Mouse (Mus musculus): ENCODE data around the gene Ercc6l2. TPM values are rescaled to one million over a fixed set of nuclear protein-coding genes. Genes with fewer than 3 reads are reported as not detected.

The Ercc6l2 gene
- polyA plus RNA-seq, 1 experiment, result 7.3 TPM

DNA sequence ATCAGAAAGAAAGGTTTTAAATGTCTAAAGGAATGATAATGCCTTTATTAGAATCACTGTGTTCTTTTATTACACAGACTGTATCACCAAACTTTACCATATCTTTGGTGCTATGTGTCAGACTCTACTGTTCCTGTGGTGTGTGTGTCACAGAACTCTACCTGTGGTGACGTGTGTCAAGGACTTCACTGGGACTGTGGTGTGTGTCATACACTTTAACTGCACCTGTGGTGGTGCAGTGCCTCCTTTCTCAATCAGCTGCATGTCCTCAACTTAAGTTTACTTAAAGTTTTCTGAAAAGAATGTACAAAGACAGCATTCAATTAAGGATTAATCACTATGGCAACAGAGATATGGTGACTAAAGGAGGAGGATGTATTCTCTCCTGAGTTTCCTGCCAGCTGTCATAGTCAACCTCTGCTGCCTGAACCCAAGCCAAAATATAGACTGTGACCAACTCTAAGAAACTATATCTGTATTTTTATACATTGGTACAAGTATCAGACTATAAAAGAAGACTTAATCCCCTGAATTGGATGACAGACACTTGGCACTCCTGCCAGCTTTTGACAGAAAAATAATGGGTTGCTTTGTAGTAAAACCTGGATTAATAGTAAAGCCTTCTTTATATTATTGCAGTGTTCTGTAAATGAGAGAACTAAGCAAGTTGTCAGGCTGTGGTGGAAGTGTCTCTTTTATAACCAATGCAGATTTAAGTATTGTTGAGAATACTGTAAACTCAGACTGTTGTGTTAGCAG is 64.2 kb downstream of the Ercc6l2 start:
- TF ChIP-seq CTCF (IDR thresholded peaks at IDR 0.05; ENCODE audit: low read depth, low read length) (no peak), POLR2A (IDR thresholded peaks at IDR 0.05; ENCODE audit: borderline replicate concordance, low read depth, low read length) (no peak)
- Histone ChIP-seq H3K27ac (ENCODE audit: insufficient read depth, low read depth, low read length) (no peak overlapping the region), H3K4me3 (ENCODE audit: insufficient read depth, low read length) (no peak overlapping the region), H3K4me1 (ENCODE audit: control insufficient read depth, insufficient read depth, low read length) (peaks cover 9% of the 10 kb centered on the region)

DNA sequence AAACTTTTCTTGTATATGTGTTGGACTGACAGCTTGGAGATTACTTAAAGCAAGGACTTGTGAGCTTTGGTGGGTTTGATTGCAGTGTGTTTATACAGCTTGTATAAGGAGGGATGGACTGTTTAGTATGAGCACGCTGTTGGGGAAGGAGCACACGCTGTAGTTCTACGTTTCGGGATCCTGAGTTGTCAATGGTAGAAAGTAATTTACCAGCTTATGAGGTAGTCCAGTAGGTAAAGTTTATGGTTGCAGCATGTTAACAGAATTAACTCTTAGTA is 64.8 kb downstream of the Ercc6l2 start:
- TF ChIP-seq CTCF (IDR thresholded peaks at IDR 0.05; ENCODE audit: low read depth, low read length), result no peak
- H3K4me3 ChIP-seq (ENCODE audit: insufficient read depth, low read length), result no peak overlapping the region
- H3K4me1 ChIP-seq (ENCODE audit: control insufficient read depth, insufficient read depth, low read length), result peaks cover 9% of the 10 kb centered on the region
- H3K27ac ChIP-seq (ENCODE audit: insufficient read depth, low read depth, low read length), result no peak overlapping the region

DNA sequence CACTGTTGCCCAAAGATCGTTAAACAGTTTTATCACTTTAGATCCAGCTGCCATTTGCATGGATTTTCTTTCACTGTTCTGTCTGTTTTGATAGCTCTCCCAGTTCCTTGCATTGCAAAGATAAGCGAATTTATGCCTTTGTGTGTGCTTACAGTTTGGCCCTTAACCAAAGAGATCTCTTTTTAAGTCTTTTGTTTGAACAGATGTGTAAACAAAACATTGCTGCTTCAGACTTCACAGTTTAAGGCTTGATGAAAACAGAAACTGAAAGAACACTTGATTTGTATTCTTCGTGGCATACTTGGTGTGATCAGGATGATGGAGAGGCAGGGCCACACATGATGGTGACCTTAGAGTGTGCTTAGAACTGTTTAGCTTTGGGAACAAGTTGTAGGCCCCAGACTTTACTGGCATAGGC is 70.5 kb downstream of the Ercc6l2 start:
- TF ChIP-seq POLR2A (IDR thresholded peaks at IDR 0.05; ENCODE audit: borderline replicate concordance, low read depth, low read length) (no peak), CTCF (IDR thresholded peaks at IDR 0.05; ENCODE audit: low read depth, low read length) (no peak)
- no peaks in the 10 kb centered on the region for H3K4me1 ChIP-seq (ENCODE audit: control insufficient read depth, insufficient read depth, low read length)
- H3K4me3 ChIP-seq (ENCODE audit: insufficient read depth, low read length), result no peak overlapping the region
- no peak overlapping the region for H3K27ac ChIP-seq (ENCODE audit: insufficient read depth, low read depth, low read length)

- no peaks in the 10 kb centered on the region for H3K4me1 ChIP-seq (ENCODE audit: control insufficient read depth, insufficient read depth, low read length)
- H3K4me3 ChIP-seq (ENCODE audit: insufficient read depth, low read length), result no peak overlapping the region
- H3K27ac ChIP-seq (ENCODE audit: insufficient read depth, low read depth, low read length), result no peak overlapping the region
- TF ChIP-seq CTCF (IDR thresholded peaks at IDR 0.05; ENCODE audit: low read depth, low read length) (no peak), POLR2A (IDR thresholded peaks at IDR 0.05; ENCODE audit: borderline replicate concordance, low read depth, low read length) (no peak)
These were observed 71.5 kb downstream of the Ercc6l2 start for GRCm38 (mm10) chr13:63886429-63887052.

GRCm38 (mm10) chr13:63900679-63901302 is 85.8 kb downstream of the Ercc6l2 start:
- Histone ChIP-seq H3K4me3 (ENCODE audit: insufficient read depth, low read length) (no peak overlapping the region), H3K4me1 (ENCODE audit: control insufficient read depth, insufficient read depth, low read length) (no peaks in the 10 kb centered on the region)

DNA sequence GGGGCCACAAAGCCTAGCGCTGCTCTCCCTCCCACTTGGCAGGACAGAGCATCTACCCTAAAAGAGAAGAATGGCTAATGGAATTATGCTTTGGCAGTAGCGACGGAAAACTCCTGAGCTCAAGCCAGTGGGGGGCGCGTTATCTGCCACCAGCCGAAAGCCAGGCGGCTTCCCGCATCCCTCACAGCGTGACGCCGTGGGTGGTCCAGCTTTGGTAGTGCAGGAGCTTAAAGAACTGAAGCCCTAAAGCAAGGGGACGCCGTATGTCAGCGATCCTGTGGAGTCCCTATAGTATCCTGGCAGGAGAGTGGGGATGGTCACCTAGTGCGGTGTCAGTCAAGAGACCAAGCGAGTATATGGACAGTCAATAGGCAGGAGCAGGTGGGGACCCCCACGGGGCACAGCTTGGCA is 86.3 kb downstream of the Ercc6l2 start:
- TF ChIP-seq POLR2A (IDR thresholded peaks at IDR 0.05; ENCODE audit: borderline replicate concordance, low read depth, low read length) (no peak), CTCF (IDR thresholded peaks at IDR 0.05; ENCODE audit: low read depth, low read length) (no peak)
- H3K4me3 ChIP-seq (ENCODE audit: insufficient read depth, low read length), result no peak overlapping the region
- no peak overlapping the region for H3K27ac ChIP-seq (ENCODE audit: insufficient read depth, low read depth, low read length)
- no peaks in the 10 kb centered on the region for H3K4me1 ChIP-seq (ENCODE audit: control insufficient read depth, insufficient read depth, low read length)

More at GRCm38 (mm10) chr13:63900679-63901302, 85.8 kb downstream of the Ercc6l2 start:
- no peak overlapping the region for H3K27ac ChIP-seq (ENCODE audit: insufficient read depth, low read depth, low read length)
- TF ChIP-seq CTCF (IDR thresholded peaks at IDR 0.05; ENCODE audit: low read depth, low read length) (no peak), POLR2A (IDR thresholded peaks at IDR 0.05; ENCODE audit: borderline replicate concordance, low read depth, low read length) (no peak)

DNA sequence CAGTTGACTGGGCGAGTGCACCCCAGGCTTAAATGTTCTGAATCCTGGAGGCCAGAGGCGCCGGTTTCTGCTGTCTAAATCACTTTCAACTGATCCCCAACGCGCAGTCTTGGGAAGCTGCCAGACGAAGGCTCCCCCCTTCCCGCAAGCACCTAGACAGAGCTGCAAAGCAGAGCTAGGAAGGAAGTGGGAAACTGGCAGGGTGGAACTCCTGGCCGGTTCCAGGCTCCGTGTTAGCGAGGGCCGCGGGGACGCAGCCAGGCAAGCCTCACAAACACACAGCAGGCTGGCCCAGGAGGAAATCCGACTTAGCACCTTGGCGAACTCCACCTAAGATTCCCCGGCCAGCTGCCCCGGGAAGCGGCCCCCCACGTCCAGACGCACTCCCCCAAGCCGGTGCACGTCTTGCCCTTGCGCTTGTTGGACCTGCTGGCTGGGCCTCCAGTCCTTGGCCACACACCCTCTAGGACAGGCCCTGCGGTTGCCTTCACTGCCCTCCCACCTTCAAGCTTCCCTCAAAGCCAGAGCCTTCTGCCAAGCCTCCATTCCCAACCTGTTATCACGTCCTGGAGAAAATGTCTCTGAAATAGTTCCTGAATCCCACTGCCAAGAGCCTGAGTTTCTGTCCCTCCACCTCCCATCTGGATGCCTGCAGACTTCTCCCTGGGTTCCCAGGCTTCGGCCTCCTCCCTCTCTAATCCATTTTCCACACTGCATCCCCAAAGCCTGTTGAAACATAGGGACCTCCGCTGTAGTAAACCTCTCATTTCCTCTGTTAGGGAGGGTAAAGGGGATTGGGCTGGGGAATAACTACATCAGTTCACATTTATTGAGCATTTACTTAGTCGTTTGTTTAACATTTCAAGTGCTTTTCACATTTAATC is 86.9 kb downstream of the Ercc6l2 start:
- TF ChIP-seq POLR2A (IDR thresholded peaks at IDR 0.05; ENCODE audit: borderline replicate concordance, low read depth, low read length) (no peak), CTCF (IDR thresholded peaks at IDR 0.05; ENCODE audit: low read depth, low read length) (no peak)
- H3K4me3 ChIP-seq (ENCODE audit: insufficient read depth, low read length), result no peak overlapping the region
- no peaks in the 10 kb centered on the region for H3K4me1 ChIP-seq (ENCODE audit: control insufficient read depth, insufficient read depth, low read length)
- H3K27ac ChIP-seq (ENCODE audit: insufficient read depth, low read depth, low read length), result no peak overlapping the region

DNA sequence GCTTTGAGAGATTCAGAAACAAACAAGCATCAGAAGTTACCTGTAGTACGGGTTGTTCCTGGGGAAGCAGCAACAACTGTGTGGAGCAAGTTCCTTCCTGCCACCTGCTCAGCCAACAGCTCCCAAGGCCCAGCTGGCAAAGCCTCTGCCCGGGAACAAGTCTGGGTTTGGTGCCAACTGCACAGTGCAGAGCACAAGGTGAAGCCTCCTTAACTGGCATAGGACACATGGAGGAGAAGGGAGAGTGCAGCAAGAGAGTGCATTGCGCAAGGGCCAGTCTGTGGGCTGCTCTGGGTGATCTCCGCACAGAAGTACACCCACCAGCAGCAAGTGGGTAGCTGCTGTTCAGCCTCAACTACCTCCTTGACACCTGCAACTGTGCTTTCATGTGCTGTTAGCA is 91.5 kb downstream of the Ercc6l2 start:
- Histone ChIP-seq H3K27ac (ENCODE audit: insufficient read depth, low read depth, low read length) (no peak overlapping the region), H3K4me1 (ENCODE audit: control insufficient read depth, insufficient read depth, low read length) (no peaks in the 10 kb centered on the region), H3K4me3 (ENCODE audit: insufficient read depth, low read length) (no peak overlapping the region)
- TF ChIP-seq CTCF (IDR thresholded peaks at IDR 0.05; ENCODE audit: low read depth, low read length) (no peak), POLR2A (IDR thresholded peaks at IDR 0.05; ENCODE audit: borderline replicate concordance, low read depth, low read length) (no peak)

DNA sequence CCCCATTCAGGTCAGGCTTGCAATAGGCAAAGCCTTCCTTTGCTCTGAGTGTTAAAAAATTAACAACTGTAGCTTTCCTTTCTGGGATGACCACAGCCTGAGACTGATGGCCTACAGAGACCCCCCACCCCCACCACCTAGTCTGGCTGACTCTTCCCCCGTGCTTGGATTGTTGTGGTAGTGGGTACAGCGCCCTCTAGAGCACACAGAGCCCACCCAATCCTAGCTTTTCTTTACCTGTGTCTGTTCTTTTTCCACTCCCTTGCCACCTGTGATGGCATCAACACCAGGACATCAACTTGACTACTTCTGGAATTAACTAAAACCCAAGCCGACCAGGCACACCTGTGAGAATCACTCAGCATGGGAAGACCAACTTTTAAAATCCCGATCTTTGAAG is 92.4 kb downstream of the Ercc6l2 start:
- no peak overlapping the region for H3K27ac ChIP-seq (ENCODE audit: insufficient read depth, low read depth, low read length)
- H3K4me1 ChIP-seq (ENCODE audit: control insufficient read depth, insufficient read depth, low read length), result no peaks in the 10 kb centered on the region
- no peak overlapping the region for H3K4me3 ChIP-seq (ENCODE audit: insufficient read depth, low read length)
- TF ChIP-seq CTCF (IDR thresholded peaks at IDR 0.05; ENCODE audit: low read depth, low read length) (0 out of 2 replicates have a peak, but pooled peaks have one; percentile 10), POLR2A (IDR thresholded peaks at IDR 0.05; ENCODE audit: borderline replicate concordance, low read depth, low read length) (no peak)
